Mouse (Mus musculus): ENCODE data around the gene Dsn1.

- no peak for TF ChIP-seq EP300 (IDR thresholded peaks at IDR 0.05; ENCODE audit: low read depth)
- no peak for TF ChIP-seq CTCF (IDR thresholded peaks at IDR 0.05; ENCODE audit: low read depth)
Measured at GRCm38 (mm10) chr2:156987316-156987715, 19.6 kb downstream of the Dsn1 start.
